Mouse (Mus musculus): ENCODE data around the gene Gm42791. TPM values are rescaled to one million over a fixed set of nuclear protein-coding genes. Genes with fewer than 3 reads are reported as not detected.
A peak's percentile ranks its signal among the peaks of the same experiment; 100 is the strongest.

The Gm42791 gene
- polyA plus RNA-seq, 2 experiments: not detected

DNA sequence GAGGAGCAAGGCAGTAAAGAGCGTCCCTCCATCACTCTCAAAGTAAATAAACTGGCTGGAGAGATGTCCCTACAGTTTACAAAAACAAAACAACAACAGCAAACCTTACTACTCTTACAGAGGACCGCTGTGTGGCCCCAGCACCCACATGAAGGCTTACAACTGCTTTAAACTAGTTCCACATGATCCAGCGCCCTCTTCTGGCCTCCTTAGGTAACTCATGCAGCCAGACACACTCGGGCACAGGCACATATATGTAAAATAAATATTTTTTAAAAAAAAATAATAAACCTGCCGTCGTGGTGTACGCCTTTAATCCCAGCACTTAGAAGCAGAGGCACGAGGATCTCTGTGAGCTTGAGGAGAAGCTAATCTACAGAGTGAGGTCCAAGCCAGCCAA, 32.4 kb upstream of the Gm42791 start:
- Histone ChIP-seq H3K36me3 (replicated peaks; ENCODE audit: control insufficient read depth, insufficient read depth, low read depth) (no peaks in the 10 kb centered on the region), H3K4me1 (replicated peaks; ENCODE audit: control insufficient read depth in 2 of 2, insufficient read depth in 2 of 2, low read length in 1 of 2) (peaks cover 3 to 8% of the 10 kb centered on the region in 2 experiments), H3K27me3 (ENCODE audit: control insufficient read depth, insufficient read depth, low read length) (no peaks in the 10 kb centered on the region), H3K27ac (no peak overlapping the region), H3K9ac (replicated peaks) (no peak overlapping the region), H3K4me3 (ENCODE audit: insufficient read depth in 1 of 2, low read depth in 2 of 2, low read length in 2 of 2) (no peak overlapping the region), H3K9me3 (ENCODE audit: control insufficient read depth, low read length) (no peaks in the 10 kb centered on the region), H3K4me2 (ENCODE audit: low read depth) (no peak overlapping the region)
- WGBS (ENCODE audit: insufficient replicate concordance): 64% methylated on average over 8 of the region's 8 CpGs
- TF ChIP-seq EP300 (IDR thresholded peaks at IDR 0.05; ENCODE audit: low read depth): no peak
- TF ChIP-seq CTCF (IDR thresholded peaks at IDR 0.05; ENCODE audit: low read depth): peak; percentile 49
- ATAC-seq (ENCODE audit: insufficient read depth) (no peak), DNase-seq (ENCODE audit: low read depth in 3 of 3, low spot score in 3 of 3) (no peak)

DNA sequence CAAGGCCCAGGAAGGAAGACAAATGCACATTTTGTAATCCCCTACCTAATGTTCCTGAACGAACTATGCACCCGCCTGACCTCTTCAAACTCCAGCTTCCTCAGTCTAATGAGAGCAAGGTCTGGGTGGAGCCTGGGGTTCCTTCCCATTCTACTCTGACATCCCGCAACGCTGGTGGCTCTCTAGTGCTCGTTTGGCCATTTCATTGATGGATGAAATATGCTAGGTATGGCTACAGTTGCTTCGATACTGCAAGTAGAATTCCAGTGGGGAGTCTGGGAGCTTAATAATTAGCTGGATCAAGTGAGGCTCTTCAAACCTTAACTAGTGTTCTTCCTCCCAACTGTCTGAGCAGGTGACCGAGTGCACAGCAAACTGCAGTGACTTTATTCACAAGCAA, 26.2 kb upstream of the Gm42791 start:
- WGBS (ENCODE audit: insufficient replicate concordance): 30% methylated on average over 7 of the region's 7 CpGs

DNA sequence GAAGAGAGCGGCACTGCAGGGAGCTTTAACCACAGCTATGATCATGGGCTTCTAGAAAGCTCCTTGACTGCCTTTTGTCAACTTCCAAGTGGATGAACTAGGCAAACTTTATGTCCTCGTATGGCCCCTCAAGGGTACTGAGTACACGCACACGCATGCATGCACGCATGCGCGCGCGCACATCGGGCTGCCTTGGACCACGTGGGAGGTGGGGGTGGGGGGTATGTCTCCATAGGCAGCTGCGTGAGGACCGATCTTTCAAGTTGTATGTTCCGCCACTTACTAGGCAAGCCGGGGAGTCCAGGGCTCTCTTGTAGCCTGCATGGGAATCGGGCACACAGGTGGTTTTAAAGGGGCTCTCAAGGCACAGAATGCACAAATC, 25.7 kb upstream of the Gm42791 start:
- ATAC-seq (ENCODE audit: insufficient read depth) (no peak), DNase-seq (ENCODE audit: low read depth in 3 of 3, low spot score in 3 of 3) (no peak)
- Histone ChIP-seq H3K27me3 (ENCODE audit: control insufficient read depth, insufficient read depth, low read length) (no peaks in the 10 kb centered on the region), H3K9me3 (ENCODE audit: control insufficient read depth, low read length) (no peaks in the 10 kb centered on the region), H3K4me2 (ENCODE audit: low read depth) (peak overlapping the region; percentile 22), H3K4me3 (ENCODE audit: insufficient read depth in 1 of 2, low read depth in 2 of 2, low read length in 2 of 2) (no peak overlapping the region), H3K4me1 (replicated peaks; ENCODE audit: control insufficient read depth in 2 of 2, insufficient read depth in 2 of 2, low read length in 1 of 2) (peaks cover 2 to 9% of the 10 kb centered on the region in 2 experiments; a peak in 2 of 4 replicates), H3K36me3 (replicated peaks; ENCODE audit: control insufficient read depth, insufficient read depth, low read depth) (no peaks in the 10 kb centered on the region), H3K27ac (no peak overlapping the region), H3K9ac (replicated peaks) (no peak overlapping the region)
- 66% methylated on average over 16 of the region's 16 CpGs for WGBS (ENCODE audit: insufficient replicate concordance)
- TF ChIP-seq EP300 (IDR thresholded peaks at IDR 0.05; ENCODE audit: low read depth) (no peak), CTCF (IDR thresholded peaks at IDR 0.05; ENCODE audit: low read depth) (no peak)

More for the DNA sequence above, 26.2 kb upstream of the Gm42791 start:
- Histone ChIP-seq H3K4me2 (ENCODE audit: low read depth) (peak overlapping the region; percentile 22), H3K36me3 (replicated peaks; ENCODE audit: control insufficient read depth, insufficient read depth, low read depth) (no peaks in the 10 kb centered on the region), H3K27me3 (ENCODE audit: control insufficient read depth, insufficient read depth, low read length) (no peaks in the 10 kb centered on the region), H3K9me3 (ENCODE audit: control insufficient read depth, low read length) (no peaks in the 10 kb centered on the region), H3K9ac (replicated peaks) (no peak overlapping the region), H3K4me3 (ENCODE audit: insufficient read depth in 1 of 2, low read depth in 2 of 2, low read length in 2 of 2) (no peak overlapping the region), H3K27ac (no peak overlapping the region), H3K4me1 (replicated peaks; ENCODE audit: control insufficient read depth in 2 of 2, insufficient read depth in 2 of 2, low read length in 1 of 2) (peaks cover 0 to 5% of the 10 kb centered on the region in 2 experiments; a peak in 1 of 4 replicates)
- DNase-seq (ENCODE audit: low read depth in 3 of 3, low spot score in 3 of 3) (no peak), ATAC-seq (ENCODE audit: insufficient read depth) (no peak)
- TF ChIP-seq CTCF (IDR thresholded peaks at IDR 0.05; ENCODE audit: low read depth): no peak
- TF ChIP-seq EP300 (IDR thresholded peaks at IDR 0.05; ENCODE audit: low read depth): no peak

DNA sequence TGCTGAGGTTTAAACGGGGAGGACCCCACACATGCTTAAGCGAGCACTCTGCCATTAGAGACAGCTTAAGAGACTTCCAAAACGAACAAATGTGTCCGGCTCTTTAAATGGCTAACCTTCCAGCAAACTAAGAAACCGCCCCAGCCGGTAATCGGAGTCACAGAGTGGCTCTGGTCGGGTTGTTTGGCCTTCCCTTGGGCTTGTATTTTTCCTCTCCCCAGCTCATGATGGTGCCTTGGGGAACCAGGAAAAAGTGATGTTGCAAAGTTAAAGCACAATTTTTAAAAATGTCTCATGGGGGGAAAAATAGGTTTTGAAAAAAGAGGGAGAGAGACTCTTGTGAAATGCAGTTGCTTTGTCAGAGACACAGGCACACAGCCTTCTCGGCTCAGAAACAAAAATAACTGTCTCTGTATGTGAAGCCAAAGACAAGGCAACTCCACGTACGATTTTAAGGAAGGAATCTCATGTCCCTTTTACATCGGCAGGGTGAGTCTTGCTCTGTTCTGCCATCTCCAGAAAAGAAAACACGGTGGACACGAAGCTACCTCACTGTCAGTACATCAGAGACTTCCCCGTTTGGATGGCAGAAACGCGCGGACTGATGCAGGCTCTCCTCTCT, 25.2 kb upstream of the Gm42791 start:
- Histone ChIP-seq H3K4me2 (ENCODE audit: low read depth) (no peak overlapping the region; the same call in 1 of the 2 replicates), H3K9ac (replicated peaks) (no peak overlapping the region), H3K27me3 (ENCODE audit: control insufficient read depth, insufficient read depth, low read length) (no peaks in the 10 kb centered on the region), H3K4me1 (replicated peaks; ENCODE audit: control insufficient read depth in 2 of 2, insufficient read depth in 2 of 2, low read length in 1 of 2) (peaks cover 2 to 10% of the 10 kb centered on the region in 2 experiments; a peak in 2 of 4 replicates), H3K36me3 (replicated peaks; ENCODE audit: control insufficient read depth, insufficient read depth, low read depth) (no peaks in the 10 kb centered on the region), H3K27ac (no peak overlapping the region), H3K4me3 (ENCODE audit: insufficient read depth in 1 of 2, low read depth in 2 of 2, low read length in 2 of 2) (no peak overlapping the region), H3K9me3 (ENCODE audit: control insufficient read depth, low read length) (no peaks in the 10 kb centered on the region)
- WGBS (ENCODE audit: insufficient replicate concordance): 47% methylated on average over 18 of the region's 18 CpGs
- ATAC-seq (ENCODE audit: insufficient read depth): no peak
- TF ChIP-seq CTCF (IDR thresholded peaks at IDR 0.05; ENCODE audit: low read depth) (no peak), EP300 (IDR thresholded peaks at IDR 0.05; ENCODE audit: low read depth) (no peak)
- no peak for DNase-seq (ENCODE audit: low read depth in 3 of 3, low spot score in 3 of 3)

DNA sequence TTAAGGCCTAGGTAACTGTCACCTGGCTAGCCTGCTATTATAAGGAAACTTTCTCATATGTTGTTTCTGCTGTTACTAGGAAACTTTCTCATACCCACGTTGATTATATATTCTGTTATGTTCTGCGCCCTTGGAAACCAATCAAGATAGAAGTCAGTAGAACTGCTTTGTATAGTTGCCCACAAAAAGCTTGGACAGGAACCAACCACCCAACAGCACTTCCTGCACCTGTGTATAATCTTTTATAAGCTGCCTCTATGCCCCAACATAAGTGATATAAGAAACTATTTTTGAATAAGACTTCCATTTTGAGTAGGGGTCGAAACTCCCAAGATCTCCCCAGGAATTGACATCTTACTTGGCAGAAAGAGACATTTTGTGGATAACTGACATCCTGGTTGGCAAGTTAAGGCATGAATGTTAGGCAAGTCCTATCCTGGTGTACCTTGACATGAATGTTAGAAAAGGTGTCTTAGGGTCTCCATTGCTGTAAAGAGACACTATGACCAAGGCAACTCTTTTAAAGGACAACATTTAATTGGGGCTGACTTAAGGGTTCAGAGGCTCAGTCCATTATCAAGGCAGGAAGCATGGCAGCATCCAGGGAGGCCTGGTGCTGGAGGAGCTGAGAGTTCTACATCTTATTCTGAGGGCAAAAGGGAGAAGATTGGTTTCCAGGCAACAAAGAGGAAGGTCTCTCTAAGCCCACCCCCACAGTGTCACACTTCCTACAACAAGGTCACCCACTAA, 22.9 kb upstream of the Gm42791 start:
- no peak overlapping the region for H3K27ac ChIP-seq
- WGBS (ENCODE audit: insufficient replicate concordance): 56% methylated on average over 3 of the region's 3 CpGs

More for the DNA sequence above, 22.9 kb upstream of the Gm42791 start:
- no peaks in the 10 kb centered on the region for H3K9me3 ChIP-seq (ENCODE audit: control insufficient read depth, low read length)
- H3K4me3 ChIP-seq (ENCODE audit: insufficient read depth in 1 of 2, low read depth in 2 of 2, low read length in 2 of 2): no peak overlapping the region
- H3K27me3 ChIP-seq (ENCODE audit: control insufficient read depth, insufficient read depth, low read length): no peaks in the 10 kb centered on the region
- H3K4me2 ChIP-seq (ENCODE audit: low read depth): no peak overlapping the region
- no peaks in the 10 kb centered on the region for H3K36me3 ChIP-seq (replicated peaks; ENCODE audit: control insufficient read depth, insufficient read depth, low read depth)
- H3K4me1 ChIP-seq (replicated peaks; ENCODE audit: control insufficient read depth in 2 of 2, insufficient read depth in 2 of 2, low read length in 1 of 2): peaks cover 2 to 11% of the 10 kb centered on the region in 2 experiments; a peak in 2 of 4 replicates
- no peak for DNase-seq (ENCODE audit: low read depth in 3 of 3, low spot score in 3 of 3)
- no peak for TF ChIP-seq EP300 (IDR thresholded peaks at IDR 0.05; ENCODE audit: low read depth)
- TF ChIP-seq CTCF (IDR thresholded peaks at IDR 0.05; ENCODE audit: low read depth): no peak
- no peak for ATAC-seq (ENCODE audit: insufficient read depth)
- no peak overlapping the region for H3K9ac ChIP-seq (replicated peaks)
